Mouse (Mus musculus): ENCODE measurements around the gene Upk3b. TPM values are rescaled to one million over a fixed set of nuclear protein-coding genes. Genes with fewer than 3 reads are reported as not detected.

Gene Upk3b
- total and polyA plus RNA-seq, 3 experiments = 0.09 TPM; not detected in 2

DNA sequence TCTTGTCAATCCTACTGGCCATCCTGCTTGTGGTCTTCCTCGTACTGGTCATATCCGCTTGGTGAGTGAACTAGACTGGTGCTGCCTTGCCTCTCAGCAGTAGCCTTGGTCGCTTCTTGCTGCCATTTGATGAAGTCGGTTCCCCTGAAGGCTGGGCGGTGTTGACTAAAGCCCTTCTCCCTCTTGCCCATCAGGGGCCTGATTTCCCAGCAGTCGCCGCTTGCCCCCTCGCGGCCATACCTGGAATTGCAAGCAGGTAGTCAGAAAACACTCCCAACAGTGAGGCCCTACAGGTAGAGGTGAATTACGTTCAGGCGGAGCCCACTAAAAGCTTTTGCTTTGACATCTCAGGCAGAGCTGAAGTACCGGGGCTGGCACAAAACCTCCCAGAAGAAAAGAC lies 23.3 kb downstream of the Upk3b start:
- H3K4me2 ChIP-seq (ENCODE audit: insufficient read depth, low read depth, poor library complexity, severe bottlenecking) = no peak overlapping the region
- no peak; the same call in 1 of the 2 replicates for TF ChIP-seq MAZ (IDR thresholded peaks at IDR 0.05; ENCODE audit: low read depth, low read length)
- TF ChIP-seq TCF12 (IDR thresholded peaks at IDR 0.05; ENCODE audit: low read depth, low read length) = no peak
- no peak for TF ChIP-seq MAFK (IDR thresholded peaks at IDR 0.05; ENCODE audit: insufficient replicate concordance, low read length)
- TF ChIP-seq ZKSCAN1 (IDR thresholded peaks at IDR 0.05; ENCODE audit: borderline replicate concordance, low read depth, low read length) = no peak
- TF ChIP-seq MXI1 (IDR thresholded peaks at IDR 0.05; ENCODE audit: low read depth, low read length) = no peak
- TF ChIP-seq MYC (IDR thresholded peaks at IDR 0.05; ENCODE audit: low read depth, low read length) = no peak
- TF ChIP-seq CHD2 (IDR thresholded peaks at IDR 0.05; ENCODE audit: low read length) = no peak
- TF ChIP-seq UBTF (IDR thresholded peaks at IDR 0.05; ENCODE audit: low read depth, low read length) = no peak
- TF ChIP-seq SIN3A (IDR thresholded peaks at IDR 0.05; ENCODE audit: low read length) = no peak
- peak; percentile 24; the same call in 1 of the 2 replicates for TF ChIP-seq ELF1 (IDR thresholded peaks at IDR 0.05; ENCODE audit: low read depth, low read length)
- TF ChIP-seq TBP (conservative IDR thresholded peaks at IDR 0.05; ENCODE audit: low read depth, low read length) = no peak
- TF ChIP-seq ZMIZ1 (IDR thresholded peaks at IDR 0.05; ENCODE audit: low read depth, low read length) = no peak
- no peak; the same call in 1 of the 2 replicates for TF ChIP-seq NELFE (IDR thresholded peaks at IDR 0.05; ENCODE audit: low read depth, low read length)
- no peak for TF ChIP-seq MAX (IDR thresholded peaks at IDR 0.05; ENCODE audit: low read length)
- no peak for TF ChIP-seq USF2 (conservative IDR thresholded peaks at IDR 0.05; ENCODE audit: low read depth, low read length)
- TF ChIP-seq E2F4 (IDR thresholded peaks at IDR 0.05; ENCODE audit: insufficient replicate concordance, low read depth, low read length) = no peak
- no peak for TF ChIP-seq EP300 (IDR thresholded peaks at IDR 0.05; ENCODE audit: low read length)
- TF ChIP-seq ZNF384 (IDR thresholded peaks at IDR 0.05; ENCODE audit: low read depth, low read length) = no peak
- TF ChIP-seq PAX5 (IDR thresholded peaks at IDR 0.05; ENCODE audit: low read length) = no peak
- no peak for TF ChIP-seq POLR2AphosphoS2 (IDR thresholded peaks at IDR 0.05; ENCODE audit: low read depth, low read length)
- no peak for TF ChIP-seq MEF2A (IDR thresholded peaks at IDR 0.05; ENCODE audit: borderline replicate concordance, low read depth, low read length)
- no peak for TF ChIP-seq HCFC1 (IDR thresholded peaks at IDR 0.05; ENCODE audit: low read depth, low read length)
- TF ChIP-seq USF1 (IDR thresholded peaks at IDR 0.05; ENCODE audit: low read depth, low read length) = no peak
- TF ChIP-seq JUN (IDR thresholded peaks at IDR 0.05; ENCODE audit: insufficient read depth, low read depth, low read length) = no peak
- TF ChIP-seq ZC3H11A (IDR thresholded peaks at IDR 0.05; ENCODE audit: low read depth, low read length) = peak; percentile 87
- TF ChIP-seq POLR2A (IDR thresholded peaks at IDR 0.05; ENCODE audit: low read depth, low read length) = no peak
- no peak for TF ChIP-seq GABPA (IDR thresholded peaks at IDR 0.05; ENCODE audit: insufficient replicate concordance, low read depth, low read length)
- peak; percentile 98 for TF ChIP-seq SMC3 (IDR thresholded peaks at IDR 0.05; ENCODE audit: low read depth, low read length)
- no peak for TF ChIP-seq BHLHE40 (IDR thresholded peaks at IDR 0.05; ENCODE audit: low read depth, low read length)
- TF ChIP-seq JUND (conservative IDR thresholded peaks at IDR 0.05; ENCODE audit: low read depth, low read length) = no peak
- no peak for TF ChIP-seq CHD1 (IDR thresholded peaks at IDR 0.05; ENCODE audit: low read depth, low read length)
- TF ChIP-seq KAT2A (IDR thresholded peaks at IDR 0.05; ENCODE audit: insufficient replicate concordance, low read length) = no peak
- no peak for TF ChIP-seq RCOR1 (conservative IDR thresholded peaks at IDR 0.05; ENCODE audit: low read depth, low read length)
- peak; percentile 97 for TF ChIP-seq RAD21 (IDR thresholded peaks at IDR 0.05; ENCODE audit: low read depth, low read length)
- no peak for TF ChIP-seq NRF1 (IDR thresholded peaks at IDR 0.05; ENCODE audit: low read depth, low read length)
- peak; percentile 90 to 99 for TF ChIP-seq CTCF (conservative IDR thresholded peaks at IDR 0.05 in 1 of 2, IDR thresholded peaks at IDR 0.05 in 1 of 2; ENCODE audit: low read depth in 2 of 2, low read length in 2 of 2)
- TF ChIP-seq IRF4 (IDR thresholded peaks at IDR 0.05; ENCODE audit: low read depth, low read length) = no peak
- TF ChIP-seq ETS1 (conservative IDR thresholded peaks at IDR 0.05; ENCODE audit: low read depth, low read length) = no peak
- H3K27me3 ChIP-seq (replicated peaks) = peaks cover 77% of the 10 kb centered on the region
- no peak overlapping the region for H3K4me3 ChIP-seq (replicated peaks in 1 of 3; ENCODE audit: low read depth in 2 of 3, low read length in 2 of 3, poor library complexity in 1 of 3)
- H3K27ac ChIP-seq (ENCODE audit: insufficient read depth, low read depth) = no peak overlapping the region
- in situ Hi-C loops (cut with MboI; ENCODE audit: low pct_ligation_motif_present, low pct_unique_long_range_greater_than_20kb, low sequenced_read_pairs) = no loop called here
- H3K79me2 ChIP-seq (replicated peaks; ENCODE audit: control insufficient read depth, extremely low read depth, insufficient read depth, poor library complexity, severe bottlenecking) = no peaks in the 10 kb centered on the region
- H3K4me1 ChIP-seq (ENCODE audit: control insufficient read depth in 1 of 2, insufficient read depth in 2 of 2) = 0 out of 4 replicates have a peak, but pooled peaks cover 0 to 5% of the 10 kb centered on the region in 2 experiments
- peaks cover 7% of the 10 kb centered on the region for H3K9me3 ChIP-seq (replicated peaks; ENCODE audit: low read length)
- no peaks in the 10 kb centered on the region for H3K36me3 ChIP-seq (replicated peaks in 1 of 2; ENCODE audit: control insufficient read depth in 1 of 2, insufficient read depth in 1 of 2, low read length in 1 of 2)
- peak; percentile 66 for DNase-seq (ENCODE audit: extremely low read depth)
- dilution Hi-C loops (cut with MboI; ENCODE audit: extremely low pct_ligation_motif_present, extremely low pct_unique_long_range_greater_than_20kb, low sequenced_read_pairs) = no loop called here
- no peak overlapping the region for H3K9ac ChIP-seq (ENCODE audit: insufficient read depth, low read depth)

Data from CH12.LX (cell line).